Mouse (Mus musculus) limb, embryonic 14.5 days (tissue): ENCODE results near the gene Fgfr2. TPM values are rescaled to one million over a fixed set of nuclear protein-coding genes. Genes with fewer than 3 reads are reported as not detected.
"Not testable (repeated sequence)": the region's sequence is repeated elsewhere in the genome, so short reads cannot be mapped to it uniquely, and the experiment has no call there.

ENCODE experiments used
- ATAC-seq: fragments of 200-750 bp; cut with Nextera tagmentation; 2 replicates; pipeline ENCODE4 v1.8.0; 2017; ENCODE audit warnings: low read depth, moderate number of reproducible peaks, moderate TSS enrichment; ENCODE audit not compliant: low FRiP score
- DNase-seq: peaks from one replicate; pipeline ENCODE4 v3.0.0-alpha.2; 2015; ENCODE audit warnings: low spot score
- H3K27ac ChIP-seq: fragments of 300-500 bp; sonication (generic); replicated peaks from 2 replicates; pipeline ENCODE4 v1.5.1; 2014; ENCODE audit warnings: low read depth, mild to moderate bottlenecking, low read length, moderate library complexity, mixed read lengths
- H3K27me3 ChIP-seq: fragments of 300-500 bp; sonication (generic); 2 replicates; pipeline ENCODE4 v1.6.1; 2014; ENCODE audit warnings: low read length, mixed read lengths; ENCODE audit not compliant: control insufficient read depth, insufficient read depth
- H3K36me3 ChIP-seq: fragments of 300-500 bp; sonication (generic); 2 replicates; pipeline ENCODE4 v1.6.1; 2014; ENCODE audit warnings: mild to moderate bottlenecking, low read length, moderate library complexity, mixed read lengths; ENCODE audit not compliant: control insufficient read depth, insufficient read depth
- H3K4me1 ChIP-seq: fragments of 300-500 bp; sonication (generic); 2 replicates; pipeline ENCODE4 v1.6.1; 2014; ENCODE audit warnings: antibody characterized with exemption, low read length, mixed read lengths; ENCODE audit not compliant: control insufficient read depth, insufficient read depth
- H3K4me2 ChIP-seq: fragments of 300-500 bp; sonication (generic); replicated peaks from 2 replicates; pipeline ENCODE4 v1.6.1; 2014; ENCODE audit warnings: low read depth, mild to moderate bottlenecking, low read length, moderate library complexity; ENCODE audit not compliant: severe bottlenecking
- H3K4me3 ChIP-seq: fragments of 300-500 bp; sonication (generic); replicated peaks from 2 replicates; pipeline ENCODE4 v1.5.1; 2014; ENCODE audit warnings: low read length
- H3K9ac ChIP-seq: fragments of 300-500 bp; sonication (generic); 2 replicates; pipeline ENCODE4 v1.6.1; 2014; ENCODE audit warnings: mild to moderate bottlenecking, low read depth, low read length, moderate library complexity; ENCODE audit not compliant: severe bottlenecking
- H3K9me3 ChIP-seq: fragments of 300-500 bp; sonication (generic); 2 replicates; pipeline ENCODE4 v1.6.1; 2016; ENCODE audit warnings: low read length; ENCODE audit not compliant: control insufficient read depth
- POLR2A ChIP-seq: fragments of 200-500 bp; IDR thresholded peaks from 2 replicates; pipeline ENCODE4 v1.8.0; 2012; ENCODE audit warnings: inconsistent platforms, mild to moderate bottlenecking, moderate library complexity, borderline replicate concordance; ENCODE audit not compliant: insufficient read depth, insufficient read length; ENCODE audit errors: extremely low read depth
- WGBS: fragments of 180-500 bp; shearing (Covaris S2); extraction: QIAGEN DNeasy Blood & Tissue Kit; methylation state at CpG from one replicate; pipeline ENCODE4 v1.1.7; 2014; 5-methylcytosine and 5-hydroxymethylcytosine counted together
- polyA plus RNA-seq, 2 experiments: library from polyadenylated mRNA; depleted of rRNA in 1 of 2; stranded (reverse) in 1 of 2; unstranded in 1 of 2; fragments of >200 nt; fragmentation: Nextera tagmentation in 1 of 2; extraction: Ambion mirVana in 1 of 2; gene quantifications; 2 replicates each; pipeline versions ENCODE4 v1.2.1 to v1.2.3; 2012 to 2014

Gene Fgfr2
- polyA plus RNA-seq, 2 experiments = 131 to 133 TPM

DNA sequence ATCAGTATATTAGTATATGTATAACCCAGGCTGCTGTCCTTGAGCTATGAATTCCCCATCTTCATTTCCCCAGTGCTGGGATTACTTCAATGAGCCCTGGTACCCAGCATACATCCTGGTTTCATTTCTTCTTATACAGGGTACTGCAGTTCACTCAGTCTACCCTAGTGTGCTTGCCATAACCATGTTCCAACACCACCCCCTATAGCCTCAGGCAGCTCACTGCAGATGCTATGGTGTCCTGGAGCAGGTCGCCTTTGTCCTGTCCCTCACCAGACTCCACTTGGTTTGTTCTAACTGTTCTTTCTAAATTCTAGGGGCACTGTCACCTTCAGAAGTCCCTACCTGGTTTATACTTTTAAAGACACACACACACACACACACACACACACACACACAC is 2080.5 kb downstream of the Fgfr2 start:
- TF ChIP-seq POLR2A = no peak
- no peak for DNase-seq
- Histone ChIP-seq H3K4me1 (no peaks in the 10 kb centered on the region), H3K36me3 (no peaks in the 10 kb centered on the region), H3K4me3 (no peak overlapping the region), H3K27ac (no peak overlapping the region), H3K27me3 (no peaks in the 10 kb centered on the region), H3K9me3 (no peaks in the 10 kb centered on the region), H3K9ac (no peak overlapping the region), H3K4me2 (no peak overlapping the region)
- WGBS = 72% methylated on average over 1 of the region's 1 CpGs
- ATAC-seq = no peak

DNA sequence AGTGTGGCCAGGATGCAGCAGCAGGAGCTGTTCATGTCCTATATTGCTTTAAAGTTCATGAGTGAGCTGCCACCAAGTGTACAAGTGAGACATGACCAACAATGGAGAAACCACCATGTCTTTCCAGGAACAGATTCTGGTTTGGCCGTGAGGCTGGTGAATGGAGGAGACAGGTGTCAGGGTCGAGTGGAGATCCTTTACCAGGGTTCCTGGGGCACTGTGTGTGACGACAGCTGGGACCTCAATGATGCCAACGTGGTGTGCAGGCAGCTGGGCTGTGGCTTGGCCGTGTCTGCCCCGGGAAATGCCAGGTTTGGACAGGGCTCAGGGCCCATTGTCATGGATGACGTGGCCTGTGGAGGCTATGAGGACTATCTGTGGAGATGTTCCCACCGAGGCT is 2082.4 kb downstream of the Fgfr2 start:
- DNase-seq, H3K27me3 ChIP-seq, H3K4me3 ChIP-seq, ATAC-seq, H3K9ac ChIP-seq, H3K4me2 ChIP-seq, H3K4me1 ChIP-seq, H3K36me3 ChIP-seq, H3K9me3 ChIP-seq, H3K27ac ChIP-seq: not testable (repeated sequence)
- WGBS = 88% methylated on average over 6 of the region's 8 CpGs

DNA sequence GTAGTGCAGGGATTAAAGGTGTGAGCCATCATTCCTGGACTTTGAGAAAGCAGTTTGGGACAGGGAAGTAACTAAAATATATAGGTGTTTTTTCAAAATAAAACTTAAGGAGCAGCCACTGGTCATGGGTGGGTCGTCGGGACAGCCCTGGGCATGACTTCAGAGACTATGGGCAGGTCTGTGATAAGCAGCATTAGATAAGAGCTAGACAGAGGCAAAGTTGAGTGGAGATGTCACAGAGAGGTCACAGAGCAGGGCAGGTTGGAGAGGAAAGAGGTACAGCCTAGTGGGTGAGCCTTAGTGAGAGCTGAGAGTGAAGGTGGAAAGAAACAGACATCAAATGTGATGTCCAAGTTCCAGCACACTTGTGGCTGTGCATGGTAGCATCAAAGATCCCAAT is 2086.1 kb downstream of the Fgfr2 start:
- Histone ChIP-seq H3K36me3 (no peaks in the 10 kb centered on the region), H3K4me2 (no peak overlapping the region), H3K27ac (no peak overlapping the region), H3K9ac (no peak overlapping the region), H3K9me3 (no peaks in the 10 kb centered on the region), H3K4me3 (no peak overlapping the region), H3K4me1 (no peaks in the 10 kb centered on the region), H3K27me3 (no peaks in the 10 kb centered on the region)
- DNase-seq (no peak), ATAC-seq (no peak)
- TF ChIP-seq POLR2A = no peak
- 95% methylated on average over 2 of the region's 2 CpGs for WGBS

DNA sequence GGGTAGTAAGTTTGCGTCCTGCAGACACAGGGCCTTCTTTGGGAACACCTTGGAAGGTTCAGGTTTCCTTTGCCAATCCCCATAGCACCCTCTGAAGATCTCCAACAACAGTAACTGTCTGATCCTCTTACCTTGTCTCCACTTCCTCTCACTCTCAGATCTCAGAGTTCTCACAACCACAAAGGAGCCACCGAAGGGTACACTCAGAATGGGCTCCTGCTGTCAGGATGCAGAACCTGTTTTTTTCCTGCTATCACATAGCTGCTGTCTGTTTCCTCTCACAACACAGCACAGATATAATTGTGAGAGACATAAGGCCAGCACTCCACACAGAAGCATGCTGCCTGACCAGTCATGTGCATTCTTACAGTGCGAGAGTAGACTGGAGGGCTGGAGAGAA is 2086.8 kb downstream of the Fgfr2 start:
- Histone ChIP-seq H3K9ac (no peak overlapping the region), H3K4me3 (no peak overlapping the region), H3K36me3 (no peaks in the 10 kb centered on the region), H3K4me2 (no peak overlapping the region), H3K4me1 (no peaks in the 10 kb centered on the region), H3K27ac (no peak overlapping the region), H3K27me3 (no peaks in the 10 kb centered on the region), H3K9me3 (no peaks in the 10 kb centered on the region)
- no peak for TF ChIP-seq POLR2A
- WGBS = 86% methylated on average over 3 of the region's 3 CpGs
- no peak for DNase-seq
- no peak for ATAC-seq

DNA sequence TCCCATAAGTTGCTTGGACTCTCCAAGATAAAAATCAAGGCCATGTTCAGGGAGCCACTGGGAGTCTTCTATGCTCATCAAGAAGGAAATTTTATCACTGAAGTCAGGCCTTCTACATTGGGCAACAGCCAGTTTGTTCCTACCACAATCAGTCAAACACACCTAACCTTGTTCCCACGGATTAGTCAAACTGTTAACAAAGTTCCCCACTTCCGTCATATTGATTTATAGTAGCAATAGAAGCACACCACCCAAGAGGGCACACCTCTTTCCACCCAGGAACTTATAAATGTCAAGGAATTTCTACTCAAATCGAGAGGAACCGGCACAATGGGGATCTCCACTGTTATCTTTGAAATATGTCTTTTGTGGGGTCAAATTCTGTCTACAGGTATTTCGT is 2091.4 kb downstream of the Fgfr2 start, which contains the start of gene Dmbt1:
Gene Dmbt1, plus strand, starts transcription at position 299 of the 400 bp plus-strand sequence.
- no peak for DNase-seq
- Histone ChIP-seq H3K4me3 (no peak within 1 kb of the TSS), H3K4me1 (no peaks in the 10 kb centered on the region), H3K36me3 (no peaks in the 10 kb centered on the region), H3K9ac (no peak within 1 kb of the TSS), H3K9me3 (no peaks in the 10 kb centered on the region), H3K27me3 (no peaks in the 10 kb centered on the region), H3K4me2 (no peak within 1 kb of the TSS), H3K27ac (no peak within 1 kb of the TSS)
- WGBS = 73% methylated on average over 5 of the region's 5 CpGs
- ATAC-seq = no peak
- no peak for TF ChIP-seq POLR2A

DNA sequence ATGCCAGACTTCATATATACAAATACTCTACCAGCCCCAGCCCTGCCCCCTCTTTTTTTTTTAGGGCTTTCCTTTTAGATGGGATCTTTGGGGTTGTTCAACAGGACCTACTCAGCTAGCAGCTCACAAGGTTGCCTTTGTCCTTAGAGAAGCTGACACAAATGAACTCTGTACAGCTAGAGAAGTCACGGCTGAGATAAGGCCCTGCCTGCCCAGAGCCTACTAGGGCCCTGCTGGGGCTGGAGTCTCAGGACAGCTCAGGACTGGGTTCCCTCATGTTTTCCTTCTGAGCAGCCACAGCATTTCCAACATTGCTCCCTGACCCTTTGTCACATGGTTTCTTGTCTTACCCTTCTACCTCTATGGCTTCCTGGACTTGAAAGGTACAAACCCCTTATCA is 2095.6 kb downstream of the Fgfr2 start:
- Histone ChIP-seq H3K36me3 (no peaks in the 10 kb centered on the region), H3K9ac (no peak overlapping the region), H3K4me2 (no peak overlapping the region), H3K4me3 (no peak overlapping the region), H3K9me3 (no peaks in the 10 kb centered on the region), H3K4me1 (no peaks in the 10 kb centered on the region), H3K27ac (no peak overlapping the region), H3K27me3 (no peaks in the 10 kb centered on the region)
- no peak for DNase-seq
- TF ChIP-seq POLR2A = no peak
- WGBS = 73% methylated on average over 1 of the region's 1 CpGs
- no peak for ATAC-seq
